Mouse (Mus musculus): ENCODE results near the gene Hacd3.
"Not testable (repeated sequence)": the region's sequence is repeated elsewhere in the genome, so short reads cannot be mapped to it uniquely, and the experiment has no call there.

Gene Hacd3

DNA sequence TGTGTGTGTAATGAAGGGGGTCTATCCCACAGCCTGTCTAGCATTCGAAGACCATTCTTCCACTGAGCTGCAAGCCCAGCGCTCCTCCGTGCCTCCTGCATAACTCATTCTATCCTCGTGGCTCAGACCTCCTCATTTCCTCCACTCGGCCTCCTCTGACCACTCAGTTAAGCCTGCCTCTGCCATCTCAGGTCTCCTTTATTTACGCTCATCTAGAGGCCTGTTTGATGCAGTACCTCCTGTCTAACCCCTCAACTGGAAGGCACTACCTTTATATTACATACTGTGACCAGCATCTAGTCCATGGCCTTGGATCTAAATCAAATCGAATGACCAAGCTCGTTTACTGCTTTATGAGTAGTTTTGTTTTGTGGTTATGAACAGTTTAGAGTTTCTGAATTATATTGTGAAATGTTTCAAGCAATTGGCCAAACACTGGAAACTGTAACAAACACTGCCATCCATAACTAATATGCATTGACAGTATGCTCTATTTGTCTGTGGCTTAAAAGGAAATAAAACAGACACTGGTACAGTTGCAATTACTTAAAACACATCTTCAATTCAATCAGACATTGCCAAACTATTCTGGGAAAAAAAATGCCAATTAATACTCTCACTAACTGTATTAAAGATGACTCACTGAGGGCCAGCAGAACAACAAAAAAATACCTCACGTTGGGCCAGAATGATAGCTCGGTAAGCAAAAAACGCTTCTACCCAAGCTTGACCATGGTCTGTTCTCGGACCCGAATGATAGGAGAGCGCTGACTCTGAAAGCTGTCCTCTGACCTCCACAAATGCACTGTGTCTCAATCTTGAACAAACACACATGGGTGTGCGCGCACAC is 4.3 kb downstream of the Hacd3 start:
- in situ Hi-C loops (cut with MboI) = no loop called here

- in situ Hi-C loops (cut with MboI) = no loop called here
Observed at GRCm38 (mm10) chr9:65016241-65016977, 5.1 kb downstream of the Hacd3 start.

DNA sequence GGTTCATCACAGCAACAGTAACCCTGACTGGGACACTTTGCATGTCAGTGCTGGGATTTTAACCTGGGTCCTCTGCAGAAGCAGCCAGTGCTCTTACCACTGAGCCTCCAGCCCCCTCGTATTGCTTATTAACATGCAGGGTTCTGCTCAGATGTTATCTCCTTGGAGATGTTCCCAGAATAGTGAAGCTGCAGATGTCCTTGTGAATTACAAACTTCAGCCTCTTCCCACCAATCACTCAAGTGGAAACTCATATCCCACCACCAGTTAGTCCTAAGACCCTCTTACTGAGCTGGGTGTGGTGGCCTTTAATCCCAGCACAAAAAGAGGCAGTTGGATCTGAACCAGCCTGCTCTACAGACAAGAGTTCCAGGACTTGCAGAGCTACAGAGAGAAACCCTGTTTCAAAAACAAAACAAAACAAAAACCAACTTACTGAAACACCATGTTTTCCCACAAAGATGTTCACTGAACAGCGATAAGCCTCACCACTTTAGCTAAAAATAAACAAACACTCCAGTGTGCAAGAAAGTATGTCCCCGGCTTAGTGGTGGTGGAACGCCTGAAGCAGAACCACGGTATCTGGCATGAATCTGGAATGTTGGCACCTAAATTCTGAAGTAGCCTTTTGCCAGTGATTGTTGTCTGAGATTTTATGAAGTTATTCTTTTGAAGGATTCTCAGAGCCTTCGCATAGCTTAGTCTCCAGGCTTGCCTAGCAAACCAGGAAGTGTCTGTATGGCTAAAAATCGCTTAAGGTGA is 5.9 kb downstream of the Hacd3 start:
- in situ Hi-C loops (cut with MboI) = no loop called here

GRCm38 (mm10) chr9:65011304-65011703 is 10.2 kb downstream of the Hacd3 start:
- in situ Hi-C loops (cut with MboI) = no loop called here

DNA sequence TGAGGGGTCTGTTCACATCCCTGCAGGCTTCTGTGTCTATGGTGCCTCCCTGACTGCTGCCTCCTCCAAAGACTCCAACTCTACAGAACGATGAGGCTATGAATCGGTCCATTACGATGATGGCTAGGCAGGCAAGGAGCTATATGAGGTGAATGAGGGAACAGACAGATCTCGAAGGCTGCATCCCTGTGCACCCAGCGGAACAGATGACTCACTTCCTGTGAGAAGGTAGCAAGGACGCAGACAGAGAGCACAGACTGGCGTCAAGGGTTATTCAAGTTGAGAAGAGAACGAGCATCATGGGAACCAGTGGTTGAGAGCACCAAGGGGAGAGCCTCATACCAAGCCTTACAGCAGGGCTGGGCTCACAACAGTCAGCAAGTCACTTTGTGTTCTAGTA is 10.9 kb downstream of the Hacd3 start:
- in situ Hi-C loops (cut with MboI) = no loop called here

DNA sequence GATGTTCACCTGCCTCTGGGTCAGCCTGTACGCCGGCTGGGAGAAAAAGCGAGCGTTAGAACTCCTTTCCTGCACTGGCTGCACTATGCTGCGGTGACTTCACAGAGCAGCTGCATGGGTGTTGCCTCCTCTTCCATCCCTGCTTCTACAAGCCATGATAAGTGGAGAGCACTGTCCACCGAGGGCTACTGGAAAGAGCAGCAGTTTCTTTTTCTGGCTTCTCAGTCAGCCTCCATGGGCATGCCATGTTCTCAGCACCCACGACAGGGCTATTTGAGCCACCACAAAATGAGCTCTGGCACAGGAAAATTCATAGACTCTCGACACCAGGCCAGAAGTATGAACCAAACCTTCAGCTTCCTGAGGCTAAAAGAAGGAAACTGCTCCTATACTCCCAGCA is 15.8 kb downstream of the Hacd3 start:
- in situ Hi-C loops (cut with MboI) = no loop called here

DNA sequence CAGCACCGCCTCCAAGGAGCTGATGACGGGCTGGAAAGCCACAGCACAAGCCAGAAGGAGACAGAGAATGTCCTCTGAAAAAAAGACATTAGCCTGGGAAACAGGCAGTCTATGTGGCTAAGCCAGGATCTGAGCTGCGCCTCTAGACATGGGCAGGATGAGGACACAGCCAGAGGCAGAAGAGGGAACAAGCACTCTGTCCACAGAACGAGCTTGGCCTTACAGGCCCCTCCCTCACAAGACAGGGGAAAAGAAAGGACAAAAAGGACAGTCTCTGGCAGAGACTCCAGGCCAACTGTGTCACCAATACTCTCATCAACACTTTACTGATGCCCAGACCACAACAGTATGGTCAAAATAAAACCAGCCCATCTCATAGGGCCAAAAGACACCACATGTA is 20.0 kb downstream of the Hacd3 start:
- in situ Hi-C loops (cut with MboI) = no loop called here

DNA sequence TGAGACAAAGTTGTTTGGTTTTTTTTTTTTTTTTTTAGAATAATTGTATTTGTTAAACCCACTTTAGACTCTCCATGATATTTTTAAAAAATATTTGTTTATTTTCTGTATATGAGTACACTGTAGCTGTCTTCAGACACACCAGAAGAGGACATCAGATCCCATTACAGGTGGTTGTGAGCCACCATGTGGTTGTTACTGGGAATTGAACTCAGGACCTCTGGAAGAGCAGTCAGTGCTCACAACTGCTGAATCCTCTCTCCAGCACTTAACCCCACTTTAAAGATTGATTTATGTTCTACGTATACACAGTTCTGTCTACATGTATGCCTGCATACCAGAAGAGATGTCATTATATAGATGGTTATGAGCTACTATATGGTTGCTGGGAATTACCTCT is 26.0 kb downstream of the Hacd3 start:
- in situ Hi-C loops (cut with MboI) = not testable (repeated sequence)

GRCm38 (mm10) chr9:64990291-64990690 is 31.2 kb downstream of the Hacd3 start:
- in situ Hi-C loops (cut with MboI) = no loop called here

GRCm38 (mm10) chr9:64988443-64988842 is 33.0 kb downstream of the Hacd3 start:
- in situ Hi-C loops (cut with MboI) = no loop called here

DNA sequence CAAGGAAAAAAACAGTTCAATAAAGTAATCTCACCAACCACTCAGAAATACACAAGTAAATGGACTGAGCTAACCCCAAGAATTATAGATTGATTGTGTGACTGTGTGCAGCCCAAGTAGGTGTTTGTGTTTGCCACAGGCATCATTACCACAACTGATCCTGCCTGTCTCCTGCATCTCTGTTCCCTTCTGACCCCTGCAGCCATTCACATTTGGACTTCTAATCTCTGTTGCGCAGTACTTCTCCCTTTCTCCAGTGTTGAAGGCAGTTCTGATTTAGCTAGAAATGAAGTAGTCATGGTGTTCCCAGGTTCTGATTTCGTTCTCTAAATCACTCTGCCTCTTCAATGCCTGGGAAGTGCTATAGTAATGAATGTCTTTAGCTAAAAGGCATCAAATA is 33.8 kb downstream of the Hacd3 start:
- in situ Hi-C loops (cut with MboI) = no loop called here

DNA sequence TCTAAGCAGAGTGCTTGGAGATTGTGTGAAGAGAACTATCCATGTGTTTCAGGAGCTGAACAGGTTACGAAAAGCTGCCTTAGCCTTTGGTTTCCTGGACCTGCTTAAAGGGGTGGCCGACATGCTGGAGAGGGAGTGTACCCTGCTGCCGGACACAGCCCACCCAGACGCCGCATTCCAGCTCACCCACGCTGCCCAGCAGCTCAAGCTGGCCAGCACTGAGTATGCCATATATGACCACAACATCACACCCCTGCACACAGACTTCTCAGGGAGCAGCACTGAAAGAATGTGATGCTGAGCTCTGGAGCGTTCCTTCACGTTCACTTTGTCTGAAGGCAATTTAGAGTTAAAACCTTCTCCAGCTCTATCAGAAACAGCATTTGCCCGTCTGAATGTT is 35.7 kb downstream of the Hacd3 start:
- in situ Hi-C loops (cut with MboI) = no loop called here

GRCm38 (mm10) chr9:64985037-64985794 is 36.3 kb downstream of the Hacd3 start:
- in situ Hi-C loops (cut with MboI) = no loop called here

DNA sequence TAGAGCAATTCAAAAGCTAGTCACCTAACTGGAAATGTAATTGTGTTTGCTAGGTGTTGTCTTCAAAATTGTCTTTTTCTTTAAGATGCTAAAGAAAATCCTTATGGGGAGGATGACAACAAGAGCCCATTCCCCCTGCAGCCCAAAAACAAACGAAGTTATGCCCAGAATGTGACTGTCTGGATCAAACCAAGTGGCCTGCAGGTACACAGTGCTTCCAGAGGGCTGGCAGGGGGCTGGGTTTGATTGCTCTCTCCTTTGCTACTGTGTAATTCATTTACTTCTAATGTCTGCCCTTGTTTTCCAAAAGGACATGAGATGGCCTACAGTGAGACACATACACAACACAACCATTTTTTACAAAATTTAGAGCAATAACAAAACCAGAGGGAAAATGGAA is 39.6 kb downstream of the Hacd3 start:
- in situ Hi-C loops (cut with MboI) = no loop called here

DNA sequence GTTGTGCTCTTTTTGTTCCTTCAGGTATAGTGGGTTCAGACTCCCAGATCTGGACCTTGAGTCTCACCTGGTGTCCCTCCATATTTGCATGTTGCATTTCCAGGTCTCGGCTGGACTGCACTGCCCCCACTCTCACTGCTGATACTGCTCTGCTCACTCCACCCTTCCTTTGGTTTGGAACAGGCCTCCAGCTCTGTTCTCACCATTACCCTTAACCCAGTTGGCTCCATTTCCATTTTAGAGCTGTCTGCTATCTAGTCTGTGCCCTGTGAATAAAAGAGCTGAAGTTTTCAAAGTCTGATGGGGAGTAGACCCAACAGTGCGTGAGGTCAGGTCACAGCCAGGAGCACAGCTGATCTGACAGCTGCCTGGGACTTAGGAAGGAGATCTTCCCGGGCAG is 40.9 kb downstream of the Hacd3 start:
- in situ Hi-C loops (cut with MboI) = no loop called here

- in situ Hi-C loops (cut with MboI) = no loop called here
Observed at GRCm38 (mm10) chr9:64960978-64961320, 60.5 kb downstream of the Hacd3 start.

GRCm38 (mm10) chr9:64960117-64960977 is 61.1 kb downstream of the Hacd3 start, which contains the start of gene Ints14:
Gene Ints14 (plus strand): TSS chr9:64960905.
- in situ Hi-C loops (cut with MboI) = no loop called here

DNA sequence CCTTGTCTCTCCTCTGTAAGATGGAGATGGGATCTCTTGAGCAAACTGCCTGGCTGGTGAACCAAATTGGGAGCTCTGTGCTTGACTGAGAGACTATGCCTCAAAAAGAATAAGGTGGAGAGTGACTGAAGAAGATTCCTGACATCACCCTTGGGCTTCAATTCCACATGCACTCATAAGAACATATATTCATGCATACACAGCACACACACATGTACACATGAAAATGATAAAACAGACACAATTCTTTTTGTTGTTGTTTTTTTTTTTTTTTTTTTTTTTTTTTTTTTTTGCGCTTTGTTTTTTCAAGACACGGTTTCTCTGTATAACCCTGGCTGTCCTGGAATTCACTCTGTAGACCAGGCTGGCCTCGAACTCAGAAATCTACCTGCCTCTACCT is 64.2 kb downstream of the Hacd3 start:
- in situ Hi-C loops (cut with MboI) = no loop called here

GRCm38 (mm10) chr9:64956337-64956736 is 65.2 kb downstream of the Hacd3 start:
- in situ Hi-C loops (cut with MboI) = no loop called here

DNA sequence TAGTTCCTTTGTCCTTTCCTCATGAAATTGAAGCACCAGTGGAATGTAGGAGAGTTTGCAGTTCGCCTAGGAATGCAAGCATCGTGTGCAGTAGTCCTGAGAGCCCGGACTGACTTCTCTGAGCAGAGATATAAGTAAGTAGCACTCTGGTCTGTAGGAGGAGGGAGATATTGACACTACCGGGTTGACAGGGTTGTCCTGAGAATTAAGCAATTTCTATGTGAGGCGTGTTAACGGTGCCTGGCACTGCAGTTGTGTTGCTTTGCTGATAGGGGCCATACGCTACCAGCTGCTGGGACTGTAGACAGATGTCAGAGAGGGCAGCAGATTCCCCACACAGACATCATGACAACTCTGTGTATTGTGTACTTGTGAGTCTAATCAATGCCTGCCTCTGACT is 68.3 kb downstream of the Hacd3 start:
- in situ Hi-C loops (cut with MboI) = no loop called here

- in situ Hi-C loops (cut with MboI) = no loop called here
Observed at GRCm38 (mm10) chr9:64952055-64952454, 69.4 kb downstream of the Hacd3 start.
